Mouse (Mus musculus): ENCODE results near the gene Gm49630. TPM values are rescaled to one million over a fixed set of nuclear protein-coding genes. Genes with fewer than 3 reads are reported as not detected.
A peak's percentile ranks its signal among the peaks of the same experiment; 100 is the strongest.
"Not testable (repeated sequence)": the region's sequence is repeated elsewhere in the genome, so short reads cannot be mapped to it uniquely, and the experiment has no call there.

Gene Gm49630
- polyA plus RNA-seq, 1 experiment from 2014 or later, result not detected

- not testable (repeated sequence) for H3K9ac ChIP-seq (replicated peaks); H3K9me3 ChIP-seq; ATAC-seq (ENCODE audit: low FRiP score, low read depth); H3K27me3 ChIP-seq; H3K27ac ChIP-seq (replicated peaks); H3K4me3 ChIP-seq; H3K36me3 ChIP-seq; H3K4me2 ChIP-seq (replicated peaks); H3K4me1 ChIP-seq
- WGBS, result no CpG with 5 or more reads among the region's 2 CpGs
These were observed 16.7 kb upstream of the Gm49630 start for GRCm38 (mm10) chr17:7388341-7388957.

GRCm38 (mm10) chr17:7386016-7386415 lies 14.2 kb upstream of the Gm49630 start:
- H3K4me3 ChIP-seq; H3K9ac ChIP-seq (replicated peaks); H3K36me3 ChIP-seq; H3K27me3 ChIP-seq; H3K9me3 ChIP-seq; ATAC-seq (ENCODE audit: low FRiP score, low read depth); H3K27ac ChIP-seq (replicated peaks); H3K4me1 ChIP-seq; H3K4me2 ChIP-seq (replicated peaks): not testable (repeated sequence)
- 62% methylated on average over 8 of the region's 8 CpGs for WGBS

GRCm38 (mm10) chr17:7385364-7385763 lies 13.6 kb upstream of the Gm49630 start, which contains the start of gene Unc93a2:
Gene Unc93a2 (minus strand): TSS chr17:7385464.
- 85% methylated on average over 3 of the region's 3 CpGs for WGBS
- not testable (repeated sequence) for H3K9me3 ChIP-seq; H3K36me3 ChIP-seq; H3K27me3 ChIP-seq; H3K27ac ChIP-seq (replicated peaks); H3K4me3 ChIP-seq; ATAC-seq (ENCODE audit: low FRiP score, low read depth); H3K4me2 ChIP-seq (replicated peaks); H3K9ac ChIP-seq (replicated peaks); H3K4me1 ChIP-seq

GRCm38 (mm10) chr17:7383167-7384143 lies 11.7 kb upstream of the Gm49630 start:
- H3K36me3 ChIP-seq; H3K4me1 ChIP-seq; H3K27ac ChIP-seq (replicated peaks); H3K4me2 ChIP-seq (replicated peaks); H3K4me3 ChIP-seq; H3K9ac ChIP-seq (replicated peaks); ATAC-seq (ENCODE audit: low FRiP score, low read depth); H3K9me3 ChIP-seq; H3K27me3 ChIP-seq: not testable (repeated sequence)
- WGBS, result 86% methylated on average over 12 of the region's 13 CpGs

GRCm38 (mm10) chr17:7382711-7383110 lies 10.9 kb upstream of the Gm49630 start:
- not testable (repeated sequence) for H3K4me1 ChIP-seq; ATAC-seq (ENCODE audit: low FRiP score, low read depth); H3K9me3 ChIP-seq; H3K27ac ChIP-seq (replicated peaks); H3K9ac ChIP-seq (replicated peaks); H3K4me2 ChIP-seq (replicated peaks); H3K27me3 ChIP-seq; H3K36me3 ChIP-seq; H3K4me3 ChIP-seq
- WGBS, result 87% methylated on average over 1 of the region's 3 CpGs

GRCm38 (mm10) chr17:7377907-7378306 lies 6.1 kb upstream of the Gm49630 start:
- H3K4me2 ChIP-seq (replicated peaks); H3K27ac ChIP-seq (replicated peaks); H3K9ac ChIP-seq (replicated peaks); H3K4me3 ChIP-seq; H3K9me3 ChIP-seq; H3K27me3 ChIP-seq; H3K36me3 ChIP-seq; H3K4me1 ChIP-seq; ATAC-seq (ENCODE audit: low FRiP score, low read depth): not testable (repeated sequence)
- WGBS, result 46% methylated on average over 3 of the region's 3 CpGs

- H3K36me3 ChIP-seq; H3K27me3 ChIP-seq; H3K9ac ChIP-seq (replicated peaks); H3K4me3 ChIP-seq; H3K9me3 ChIP-seq; H3K4me1 ChIP-seq; ATAC-seq (ENCODE audit: low FRiP score, low read depth); H3K27ac ChIP-seq (replicated peaks); H3K4me2 ChIP-seq (replicated peaks): not testable (repeated sequence)
- 100% methylated on average over 1 of the region's 3 CpGs for WGBS
These were observed 5.3 kb upstream of the Gm49630 start for GRCm38 (mm10) chr17:7376951-7377700.

GRCm38 (mm10) chr17:7369401-7369800 lies 2.4 kb downstream of the Gm49630 start:
- not testable (repeated sequence) for H3K27ac ChIP-seq (replicated peaks); ATAC-seq (ENCODE audit: low FRiP score, low read depth); H3K9me3 ChIP-seq; H3K4me1 ChIP-seq; H3K27me3 ChIP-seq; H3K4me3 ChIP-seq; H3K9ac ChIP-seq (replicated peaks); H3K4me2 ChIP-seq (replicated peaks); H3K36me3 ChIP-seq
- WGBS, result 66% methylated on average over 6 of the region's 6 CpGs

GRCm38 (mm10) chr17:7366676-7367374 lies 5.0 kb downstream of the Gm49630 start:
- WGBS, result 47% methylated on average over 5 of the region's 7 CpGs
- H3K4me2 ChIP-seq (replicated peaks); H3K4me3 ChIP-seq; H3K4me1 ChIP-seq; H3K27ac ChIP-seq (replicated peaks); H3K36me3 ChIP-seq; H3K9me3 ChIP-seq; H3K27me3 ChIP-seq; H3K9ac ChIP-seq (replicated peaks): not testable (repeated sequence)
- peak; percentile 63; the same call in 1 of the 2 replicates for ATAC-seq (ENCODE audit: low FRiP score, low read depth)

- H3K9me3 ChIP-seq; H3K27ac ChIP-seq (replicated peaks); ATAC-seq (ENCODE audit: low FRiP score, low read depth): not testable (repeated sequence)
These were observed 5.5 kb downstream of the Gm49630 start for GRCm38 (mm10) chr17:7366265-7366664.

GRCm38 (mm10) chr17:7365615-7366014 lies 6.2 kb downstream of the Gm49630 start:
- not testable (repeated sequence) for H3K9me3 ChIP-seq; H3K4me3 ChIP-seq; H3K4me2 ChIP-seq (replicated peaks); H3K4me1 ChIP-seq; ATAC-seq (ENCODE audit: low FRiP score, low read depth); H3K9ac ChIP-seq (replicated peaks); H3K36me3 ChIP-seq; H3K27ac ChIP-seq (replicated peaks); H3K27me3 ChIP-seq
- no CpG with 5 or more reads among the region's 3 CpGs for WGBS

More at GRCm38 (mm10) chr17:7366265-7366664, 5.5 kb downstream of the Gm49630 start:
- not testable (repeated sequence) for H3K9ac ChIP-seq (replicated peaks); H3K4me1 ChIP-seq; H3K27me3 ChIP-seq; H3K4me2 ChIP-seq (replicated peaks); H3K4me3 ChIP-seq; H3K36me3 ChIP-seq
- WGBS, result 0% methylated on average over 1 of the region's 1 CpGs

Measured in midbrain, embryonic 12.5 days (tissue).